Mouse (Mus musculus): ENCODE data around the gene Stfa2.
"Not testable (repeated sequence)": the region's sequence is repeated elsewhere in the genome, so short reads cannot be mapped to it uniquely, and the experiment has no call there.

Stfa2 gene

GRCm38 (mm10) chr16:36408357-36408756 is at the start of gene Stfa2:
Stfa2 (minus strand) TSS chr16:36408457.
- DNase-seq (ENCODE audit: extremely low spot score, low spot score) = no peak

GRCm38 (mm10) chr16:36455342-36455802 is 47.1 kb upstream of the Stfa2 start, which contains the start of gene Stfa3:
Stfa3 (minus strand) TSS chr16:36455392.
- DNase-seq (ENCODE audit: extremely low spot score, low spot score) = no peak

- DNase-seq (ENCODE audit: extremely low spot score, low spot score) = not testable (repeated sequence)
Observed at GRCm38 (mm10) chr16:36420979-36421378, 12.7 kb upstream of the Stfa2 start.

- DNase-seq (ENCODE audit: extremely low spot score, low spot score) = no peak
Observed at GRCm38 (mm10) chr16:36389060-36389459, 19.2 kb downstream of the Stfa2 start.

- DNase-seq (ENCODE audit: extremely low spot score, low spot score) = not testable (repeated sequence)
Observed at GRCm38 (mm10) chr16:36367648-36368047, 40.6 kb downstream of the Stfa2 start, which contains the start of gene BC100530. BC100530 (minus strand) TSS chr16:36367748.
